Mouse (Mus musculus): ENCODE results near the gene Tbrg4.

Gene Tbrg4

DNA sequence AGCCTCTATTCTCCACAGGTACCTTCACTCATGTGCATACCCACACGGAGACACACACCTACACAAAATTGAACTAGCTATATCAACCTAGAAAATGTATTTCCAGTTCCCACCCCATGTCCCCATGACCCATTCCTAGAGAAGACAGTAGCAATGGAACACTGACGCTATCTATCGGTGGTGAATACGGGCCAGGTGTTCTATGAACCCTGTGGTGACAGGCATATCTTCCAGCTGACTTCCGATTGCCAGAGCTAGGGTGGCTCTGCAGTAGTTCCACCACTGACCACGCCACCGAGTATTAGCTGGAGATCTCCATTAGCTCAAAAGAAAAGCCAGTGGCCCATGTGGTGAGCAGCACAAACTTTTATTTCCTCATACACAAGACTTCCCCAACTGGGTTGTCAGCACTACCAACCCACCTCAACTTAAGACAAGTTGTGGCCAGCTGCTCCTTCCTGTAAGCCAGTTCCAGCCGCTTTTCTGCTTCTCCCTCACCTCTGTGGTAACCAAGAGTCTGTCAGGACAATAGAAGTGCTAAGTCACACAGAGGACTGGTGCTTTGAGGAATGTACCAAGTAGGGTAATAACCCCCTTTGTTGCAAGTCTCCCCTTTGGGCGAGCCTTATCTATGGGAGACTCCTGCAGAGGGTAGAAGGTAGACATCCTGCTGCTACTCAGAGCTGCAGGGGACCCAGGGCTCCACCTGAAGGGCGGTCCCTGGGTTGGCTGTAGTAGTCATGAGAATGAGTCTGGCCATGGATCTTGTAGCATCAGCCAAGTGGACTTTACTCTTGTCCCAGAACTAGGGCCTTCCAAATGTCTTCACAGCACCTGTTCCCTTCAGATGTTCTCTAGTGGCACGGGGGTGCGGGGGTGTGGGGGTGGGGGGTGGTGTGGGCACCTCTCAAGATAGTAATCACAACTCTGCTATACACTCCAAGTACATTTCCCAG is 10.3 kb downstream of the Tbrg4 start:
- no peak for DNase-seq

DNA sequence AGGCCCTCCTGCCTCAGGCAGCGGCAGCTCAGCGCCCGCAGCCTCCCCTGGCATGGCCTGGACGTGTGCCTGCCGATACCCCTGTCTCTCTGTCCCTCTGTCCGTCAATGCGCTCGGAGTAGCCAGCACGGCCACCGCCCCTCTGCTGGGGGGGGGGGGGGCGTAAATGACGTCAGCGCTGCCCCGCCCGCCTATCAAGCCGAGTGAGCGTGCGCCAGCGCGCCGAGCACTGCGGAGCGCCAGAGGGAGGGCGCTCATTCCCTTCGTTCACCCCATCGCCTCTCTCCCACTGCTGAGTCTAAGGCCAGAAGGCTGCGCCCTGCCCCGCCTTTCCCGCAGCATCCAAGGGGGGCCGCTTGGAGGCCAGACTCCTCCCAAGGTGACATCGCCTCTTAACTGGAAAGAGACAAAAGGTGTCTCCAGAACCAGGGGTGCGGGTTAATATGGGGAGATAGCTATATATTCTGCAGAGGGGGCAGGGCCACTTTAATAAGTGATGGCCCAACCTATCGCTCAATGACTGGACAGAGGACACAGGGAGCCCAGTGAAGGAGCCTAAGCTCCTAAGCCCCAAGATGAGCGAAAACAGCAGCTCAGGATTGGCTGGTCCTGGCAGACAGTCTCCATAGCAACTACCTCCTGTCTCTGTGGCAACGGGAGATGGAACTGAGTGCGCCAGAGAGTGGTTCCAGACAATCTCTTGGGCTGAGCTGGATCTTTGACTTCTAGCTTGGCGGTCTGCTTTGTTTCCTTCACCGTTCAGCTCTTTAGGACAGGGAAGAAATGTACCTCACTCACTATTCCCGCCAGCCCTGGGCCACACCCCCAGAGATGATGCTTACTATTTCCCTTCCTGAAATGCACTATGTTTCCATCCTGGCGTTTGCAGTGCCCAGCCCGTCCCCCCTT is 20.1 kb downstream of the Tbrg4 start, which contains the start of gene Nacad:
TSS of gene Nacad (minus strand) at position 563 of the 909 bp plus-strand sequence.
- DNase-seq, result peak; percentile 78

DNA sequence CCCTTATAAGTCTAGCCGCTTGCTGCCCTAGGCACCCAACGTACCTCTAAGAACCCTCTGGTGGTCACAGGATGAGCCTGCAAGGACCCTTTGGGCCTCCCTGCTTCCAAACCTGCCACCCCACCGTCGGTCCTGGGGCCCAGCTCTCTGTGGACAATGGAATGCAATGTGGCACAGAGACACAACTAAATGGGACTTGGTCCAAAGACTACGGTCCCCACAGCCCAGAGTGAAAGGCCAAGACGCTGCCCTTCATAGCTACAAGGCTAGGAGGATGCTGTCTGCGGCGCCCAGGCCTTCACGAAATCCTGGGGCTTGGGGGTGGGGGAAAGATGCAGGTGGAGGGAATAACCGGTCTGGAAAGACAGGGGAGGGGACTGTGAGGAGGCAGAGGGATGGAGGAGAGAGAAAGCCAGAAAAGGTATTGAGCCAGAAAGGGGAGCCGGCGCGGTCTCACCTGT is 20.8 kb downstream of the Tbrg4 start:
- DNase-seq, result no peak

- peak; percentile 10 for DNase-seq
Observed at GRCm38 (mm10) chr11:6604604-6604936, 21.3 kb downstream of the Tbrg4 start.

- peak; percentile 63 for DNase-seq
Observed at GRCm38 (mm10) chr11:6603887-6604603, 21.8 kb downstream of the Tbrg4 start.

- peak; percentile 20 for DNase-seq
Observed at GRCm38 (mm10) chr11:6603224-6603623, 22.6 kb downstream of the Tbrg4 start.

DNA sequence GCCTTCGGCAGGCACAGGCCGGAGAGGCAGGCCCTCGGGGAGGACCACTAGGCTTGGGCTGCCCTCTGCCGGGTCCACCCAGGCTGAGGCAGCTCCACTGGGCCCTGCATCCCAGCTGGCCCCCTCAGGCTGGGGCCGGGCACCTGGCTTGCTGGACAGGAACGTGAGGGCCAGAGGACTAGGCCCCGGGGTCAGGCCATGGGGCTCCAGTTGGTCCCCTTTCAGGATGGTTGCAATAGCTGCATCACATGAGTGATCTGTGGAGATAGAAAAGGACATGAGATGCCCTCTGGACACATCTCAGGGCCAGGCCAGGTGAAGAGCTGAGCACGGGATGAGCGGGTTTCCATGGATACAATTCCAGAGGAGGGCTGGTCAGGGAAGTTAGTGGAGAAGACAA is 23.2 kb downstream of the Tbrg4 start:
- DNase-seq, result no peak

- no peak for DNase-seq
Observed at GRCm38 (mm10) chr11:6601649-6602480, 24.0 kb downstream of the Tbrg4 start.

DNA sequence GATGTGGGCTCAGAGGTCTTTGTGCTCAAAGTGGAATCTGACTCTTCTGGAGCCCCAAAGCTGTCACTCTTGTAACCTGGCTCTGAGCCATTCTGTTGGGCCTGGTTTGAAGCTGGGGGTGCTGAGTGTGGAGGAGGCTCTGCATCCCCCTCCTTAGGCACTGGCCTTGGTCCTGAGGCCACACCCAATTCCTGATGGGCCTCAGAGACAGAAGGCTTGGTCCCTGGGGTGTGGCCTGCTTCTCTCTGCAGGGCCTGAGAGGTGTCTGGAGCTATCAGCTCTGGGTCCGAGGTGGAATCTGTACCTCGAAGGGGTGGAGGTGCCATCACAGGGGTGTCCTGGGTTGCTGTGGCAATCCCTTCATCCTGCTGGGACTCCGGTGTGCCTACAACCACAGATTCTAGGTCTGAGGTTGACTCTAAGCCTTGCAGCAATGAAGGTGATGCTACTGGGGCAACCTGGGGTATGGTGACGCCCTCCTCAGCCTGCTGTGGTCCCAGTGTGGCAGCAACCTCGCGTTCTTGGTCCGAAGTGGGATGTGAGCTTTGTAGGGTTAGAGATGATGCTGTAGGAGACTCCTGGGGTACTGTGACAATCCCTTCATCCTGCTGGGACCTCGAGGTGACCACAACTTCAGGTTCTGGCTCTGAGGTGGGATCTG is 25.5 kb downstream of the Tbrg4 start:
- peak; percentile 8 for DNase-seq

GRCm38 (mm10) chr11:6599831-6600230 is 26.0 kb downstream of the Tbrg4 start:
- peak; percentile 9 for DNase-seq

DNA sequence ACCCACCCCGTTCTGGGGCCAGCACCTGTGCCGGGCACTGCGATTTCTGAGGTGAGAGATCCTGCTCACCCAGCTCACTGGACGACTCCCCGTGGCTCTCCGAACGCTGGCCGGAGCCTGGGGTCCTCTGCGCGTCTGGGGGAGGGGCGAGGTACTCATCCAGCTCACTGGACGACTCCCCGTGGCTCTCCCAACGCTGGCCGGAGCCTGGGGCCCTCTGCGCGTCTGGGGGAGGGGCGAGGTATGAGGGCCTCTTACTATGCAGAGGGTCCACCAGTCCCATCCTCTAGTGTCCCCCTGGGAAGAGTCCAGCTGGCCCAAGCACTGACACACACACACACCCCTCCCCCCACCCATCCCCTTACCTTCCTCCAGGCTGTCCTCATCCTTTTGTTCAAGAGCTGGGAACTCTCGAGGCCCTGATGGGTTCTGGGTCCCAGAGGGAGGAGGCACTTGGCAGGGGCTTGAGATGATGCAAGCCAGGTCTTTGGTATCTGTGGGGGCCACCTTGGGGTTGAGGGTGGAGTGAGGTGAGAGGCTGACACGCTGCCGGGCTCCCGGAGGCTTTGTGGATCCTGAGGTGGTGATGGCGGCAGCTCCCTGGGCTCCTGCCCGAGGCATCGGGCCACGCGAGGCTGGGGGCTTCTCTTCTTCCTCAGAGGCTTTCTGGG is 26.7 kb downstream of the Tbrg4 start:
- DNase-seq, result peak; percentile 16

DNA sequence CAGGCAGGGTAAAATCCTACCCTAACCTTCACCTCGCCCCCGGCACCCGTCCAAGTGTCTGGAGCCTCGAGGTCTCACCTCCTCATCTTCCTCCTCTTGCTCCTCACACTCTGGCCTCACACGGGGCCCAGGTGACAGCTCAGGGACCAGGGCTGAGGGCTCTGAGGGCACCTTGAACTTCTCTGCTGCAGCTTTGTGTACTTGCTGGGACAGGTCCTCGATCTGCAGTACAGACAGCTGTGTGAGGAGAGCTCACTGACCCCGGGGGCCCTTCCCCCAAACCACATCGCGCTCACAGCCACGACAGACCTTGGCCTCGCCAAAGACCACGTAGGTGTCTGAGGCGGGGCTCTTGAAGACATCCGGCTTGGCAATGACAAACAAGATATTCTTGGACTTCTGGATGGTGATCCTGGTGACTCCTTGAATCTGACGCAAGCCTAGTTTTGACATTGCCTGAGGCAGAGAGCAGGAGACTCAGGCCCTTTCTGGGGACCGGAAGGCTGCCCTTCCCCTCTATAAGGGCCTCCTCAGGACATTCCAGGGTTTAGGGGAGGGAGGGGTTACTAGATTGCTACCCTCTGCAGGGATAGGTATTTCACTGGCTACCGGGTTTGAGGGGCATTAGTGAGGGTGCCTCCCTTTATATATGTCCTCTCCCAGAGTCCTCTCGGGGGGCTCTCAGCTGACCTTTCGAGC is 27.5 kb downstream of the Tbrg4 start:
- peak; percentile 14 for DNase-seq

GRCm38 (mm10) chr11:6597523-6597922 is 28.3 kb downstream of the Tbrg4 start:
- DNase-seq, result no peak

- DNase-seq, result no peak
Observed at GRCm38 (mm10) chr11:6596616-6597015, 29.3 kb downstream of the Tbrg4 start.

DNA sequence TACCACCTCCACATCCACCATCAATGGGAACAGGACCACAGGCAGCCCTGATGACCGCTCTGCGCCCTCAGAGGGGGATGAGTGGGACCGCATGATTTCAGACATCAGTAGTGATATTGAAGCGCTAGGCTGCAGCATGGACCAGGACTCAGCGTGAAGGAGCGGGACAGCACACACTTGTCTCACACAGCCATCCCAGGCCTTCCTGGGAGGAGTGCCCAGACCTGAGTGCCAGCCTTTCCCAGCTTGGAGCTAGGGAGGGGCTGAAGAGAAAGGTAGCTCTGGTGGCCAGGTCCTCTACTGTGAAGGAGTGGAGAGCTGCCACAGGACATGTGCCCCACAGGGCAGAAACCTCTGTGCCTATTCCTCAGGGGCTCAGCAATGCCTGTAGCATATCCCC is 29.7 kb downstream of the Tbrg4 start:
- DNase-seq, result no peak

DNA sequence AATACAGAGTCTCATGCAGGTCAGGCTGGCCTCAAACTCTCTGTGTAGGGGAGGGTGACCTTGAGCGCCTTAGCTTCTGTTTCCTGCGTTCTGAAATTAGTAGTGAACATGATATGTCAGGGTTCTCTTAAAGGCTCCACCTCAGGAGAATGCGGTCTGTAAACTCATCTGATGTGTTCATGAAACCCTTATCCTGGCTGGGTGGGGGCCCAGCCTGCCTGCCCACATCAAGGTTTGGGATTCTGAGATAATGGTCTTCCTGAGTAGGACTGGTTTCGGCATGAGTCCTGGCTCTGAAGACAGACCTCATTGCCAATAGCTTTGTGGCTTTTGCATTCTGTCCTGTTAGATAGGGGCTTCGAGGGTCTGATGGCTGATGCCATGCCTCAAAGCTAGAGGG is 30.5 kb downstream of the Tbrg4 start:
- no peak for DNase-seq

- no peak for DNase-seq
Observed at GRCm38 (mm10) chr11:6594845-6595244, 31.0 kb downstream of the Tbrg4 start.

- no peak for DNase-seq
Observed at GRCm38 (mm10) chr11:6593406-6593805, 32.5 kb downstream of the Tbrg4 start.

DNA sequence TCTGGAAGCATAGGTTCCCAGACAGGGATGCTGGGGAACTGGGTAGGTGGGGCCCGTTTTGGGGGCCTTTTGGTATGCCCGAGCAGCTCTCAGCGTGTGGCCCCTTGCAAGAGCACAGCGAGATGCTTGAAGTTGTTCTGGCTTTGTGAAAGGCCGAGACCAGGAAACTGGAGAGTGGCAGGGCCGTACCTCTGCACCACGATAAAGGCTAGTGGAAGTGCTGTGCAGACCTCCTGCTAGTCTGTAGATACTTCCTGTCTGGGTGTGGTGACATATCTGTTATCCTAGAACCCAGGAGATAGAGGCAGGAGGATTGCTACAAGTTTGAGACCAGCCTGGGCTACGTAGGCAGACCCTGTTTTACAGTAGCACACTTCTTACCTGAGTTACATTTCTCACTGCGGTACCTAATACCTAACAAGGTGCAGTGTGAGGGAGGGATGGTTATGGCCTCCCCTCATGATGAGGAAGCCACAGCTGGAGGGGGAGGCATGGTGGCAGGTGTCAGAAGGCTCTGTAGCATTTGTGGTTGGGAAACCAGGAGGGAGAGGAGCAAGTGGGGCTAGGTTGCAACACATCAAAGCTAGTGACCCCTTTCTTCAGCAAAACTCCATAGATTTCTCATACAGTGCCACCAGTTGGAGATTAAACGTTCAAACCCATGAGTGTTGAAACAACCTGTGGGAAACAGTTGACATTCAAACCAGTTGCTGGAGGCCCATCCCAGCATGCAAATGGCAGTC is 34.8 kb downstream of the Tbrg4 start:
- no peak for DNase-seq
